Mouse (Mus musculus) MEL (cell line): ENCODE results near the gene Slc26a6. TPM values are rescaled to one million over a fixed set of nuclear protein-coding genes. Genes with fewer than 3 reads are reported as not detected.

Experiments used
- DNase-seq: peaks from one replicate; pipeline ENCODE4 v3.0.0; 2011; ENCODE audit warnings: low read depth, low spot score
- H3K27ac ChIP-seq: 2 replicates; pipeline ENCODE4 v1.5.1; 2012; ENCODE audit warnings: low read depth, mild to moderate bottlenecking, control low read depth, low read length, moderate library complexity; ENCODE audit not compliant: control insufficient read depth
- H3K27me3 ChIP-seq, 2 experiments: fragments of 150-350 bp in 1 of 2; sonication (generic) in 1 of 2; 2 replicates each; pipeline ENCODE4 v1.6.1; 2012; ENCODE audit warnings: low read length in 2 of 2, mild to moderate bottlenecking in 2 of 2, improper control_type of control experiment in 1 of 2, moderate library complexity in 1 of 2; ENCODE audit not compliant: insufficient read depth in 2 of 2, control insufficient read depth in 1 of 2
- H3K36me3 ChIP-seq, 2 experiments: 2 replicates each; pipeline ENCODE4 v1.6.1; 2012 to 2014; ENCODE audit warnings: low read length in 2 of 2, improper control_type of control experiment in 1 of 2, inconsistent platforms in 1 of 2, mild to moderate bottlenecking in 1 of 2; ENCODE audit not compliant: insufficient read depth in 2 of 2, control insufficient read depth in 1 of 2
- H3K4me1 ChIP-seq, 2 experiments: fragments of 150-350 bp in 1 of 2; sonication (generic) in 1 of 2; 2 replicates each; pipeline ENCODE4 v1.6.1; 2012; ENCODE audit warnings: low read length in 2 of 2, improper control_type of control experiment in 1 of 2, mild to moderate bottlenecking in 1 of 2; ENCODE audit not compliant: insufficient read depth in 2 of 2, control insufficient read depth in 1 of 2
- H3K4me3 ChIP-seq, 2 experiments: fragments of 150-350 bp in 1 of 2; sonication (generic) in 1 of 2; 2 replicates each; pipeline ENCODE4 v1.5.1; 2012; ENCODE audit warnings: low read depth in 2 of 2, low read length in 2 of 2, mild to moderate bottlenecking in 2 of 2, moderate library complexity in 2 of 2, control low read depth in 1 of 2, improper control_type of control experiment in 1 of 2; ENCODE audit not compliant: control insufficient read depth in 1 of 2, insufficient read depth in 1 of 2
- H3K79me2 ChIP-seq: 2 replicates; pipeline ENCODE4 v1.6.1; 2012; ENCODE audit warnings: mild to moderate bottlenecking, low read length, moderate library complexity; ENCODE audit not compliant: control insufficient read depth, poor library complexity, insufficient read depth
- H3K9ac ChIP-seq: 2 replicates; pipeline ENCODE4 v1.6.1; 2012; ENCODE audit warnings: low read depth, mild to moderate bottlenecking, control low read depth, low read length, moderate library complexity; ENCODE audit not compliant: control insufficient read depth, poor library complexity, severe bottlenecking
- H3K9me3 ChIP-seq: fragments of 150-350 bp; sonication (generic); replicated peaks from 2 replicates; pipeline ENCODE4 v1.6.1; 2012; ENCODE audit warnings: mild to moderate bottlenecking, low read length, improper control_type of control experiment, moderate library complexity; ENCODE audit not compliant: insufficient read depth
- CHD1 ChIP-seq: IDR thresholded peaks from 2 replicates; pipeline ENCODE4 v1.6.1; 2012; ENCODE audit warnings: low read depth, mild to moderate bottlenecking, inconsistent platforms, low read length, improper control_type of control experiment
- E2F4 ChIP-seq: IDR thresholded peaks from 2 replicates; pipeline ENCODE4 v1.6.1; 2011; ENCODE audit warnings: low read depth, low read length, improper control_type of control experiment, borderline replicate concordance
- EP300 ChIP-seq, 2 experiments: IDR thresholded peaks; 2 replicates each; pipeline ENCODE4 v1.6.1; 2011; ENCODE audit warnings: improper control_type of control experiment in 2 of 2, low read length in 2 of 2, low read depth in 1 of 2, mild to moderate bottlenecking in 1 of 2
- ETS1 ChIP-seq: IDR thresholded peaks from 2 replicates; pipeline ENCODE4 v1.6.1; 2012; ENCODE audit warnings: low read depth, mild to moderate bottlenecking, inconsistent platforms, low read length, improper control_type of control experiment, moderate library complexity
- GATA1 ChIP-seq: IDR thresholded peaks from 2 replicates; pipeline ENCODE4 v1.6.1; 2011; ENCODE audit warnings: low read depth, low read length, improper control_type of control experiment
- KAT2A ChIP-seq: conservative IDR thresholded peaks from 2 replicates; pipeline ENCODE4 v1.6.1; 2012; ENCODE audit warnings: low read depth, low read length, improper control_type of control experiment, inconsistent platforms
- MAFK ChIP-seq: IDR thresholded peaks from 2 replicates; pipeline ENCODE4 v1.6.1; 2011; ENCODE audit warnings: low read depth, mild to moderate bottlenecking, low read length, improper control_type of control experiment, borderline replicate concordance
- MAZ ChIP-seq: IDR thresholded peaks from 2 replicates; pipeline ENCODE4 v1.6.1; 2012; ENCODE audit warnings: low read depth, mild to moderate bottlenecking, inconsistent platforms, low read length, improper control_type of control experiment
- MEF2A ChIP-seq: IDR thresholded peaks from 2 replicates; pipeline ENCODE4 v1.6.1; 2014; ENCODE audit warnings: low read depth, mild to moderate bottlenecking, inconsistent platforms, low read length, improper control_type of control experiment; ENCODE audit not compliant: poor library complexity, insufficient replicate concordance, severe bottlenecking; ENCODE audit errors: extremely low read depth
- MXI1 ChIP-seq: IDR thresholded peaks from 2 replicates; pipeline ENCODE4 v1.6.1; 2011; ENCODE audit warnings: mild to moderate bottlenecking, low read depth, low read length, improper control_type of control experiment
- MYB ChIP-seq: IDR thresholded peaks from 2 replicates; pipeline ENCODE4 v1.6.1; 2011; ENCODE audit warnings: mild to moderate bottlenecking, low read depth, low read length, improper control_type of control experiment
- MYC ChIP-seq: IDR thresholded peaks from 2 replicates; pipeline ENCODE4 v1.6.1; 2011; ENCODE audit warnings: low read depth, mild to moderate bottlenecking, low read length, improper control_type of control experiment, moderate library complexity
- POLR2A ChIP-seq, 2 experiments: IDR thresholded peaks; 2 replicates each; pipeline ENCODE4 v1.6.1; 2011 to 2012; ENCODE audit warnings: low read length in 2 of 2, mild to moderate bottlenecking in 2 of 2, control low read depth in 1 of 2, improper control_type of control experiment in 1 of 2, low read depth in 1 of 2, moderate library complexity in 1 of 2; ENCODE audit not compliant: control insufficient read depth in 1 of 2, insufficient read depth in 1 of 2, poor library complexity in 1 of 2
- POLR2AphosphoS2 ChIP-seq: IDR thresholded peaks from 2 replicates; pipeline ENCODE4 v1.6.1; 2011; ENCODE audit warnings: low read length, improper control_type of control experiment
- RAD21 ChIP-seq: IDR thresholded peaks from 2 replicates; pipeline ENCODE4 v1.6.1; 2011; ENCODE audit warnings: mild to moderate bottlenecking, low read depth, low read length, improper control_type of control experiment
- RCOR1 ChIP-seq: IDR thresholded peaks from 2 replicates; pipeline ENCODE4 v1.6.1; 2012; ENCODE audit warnings: low read depth, mild to moderate bottlenecking, inconsistent platforms, low read length, improper control_type of control experiment
- SIN3A ChIP-seq: IDR thresholded peaks from 2 replicates; pipeline ENCODE4 v1.6.1; 2012; ENCODE audit warnings: low read length, improper control_type of control experiment, inconsistent platforms
- TAL1 ChIP-seq: IDR thresholded peaks from 2 replicates; pipeline ENCODE4 v1.6.1; 2012; ENCODE audit warnings: mild to moderate bottlenecking, inconsistent platforms, low read length, moderate library complexity, mixed read lengths
- TCF12 ChIP-seq: IDR thresholded peaks from 2 replicates; pipeline ENCODE4 v1.6.1; 2014; ENCODE audit warnings: low read depth, mild to moderate bottlenecking, inconsistent platforms, low read length, improper control_type of control experiment, moderate library complexity
- USF2 ChIP-seq, 2 experiments: IDR thresholded peaks; 2 replicates each; pipeline ENCODE4 v1.6.1; 2011 to 2012; ENCODE audit warnings: improper control_type of control experiment in 2 of 2, low read length in 2 of 2, borderline replicate concordance in 1 of 2, inconsistent platforms in 1 of 2, low read depth in 1 of 2, mild to moderate bottlenecking in 1 of 2; ENCODE audit not compliant: insufficient read depth in 1 of 2
- ZMIZ1 ChIP-seq: IDR thresholded peaks from 2 replicates; pipeline ENCODE4 v1.6.1; 2012; ENCODE audit warnings: low read depth, mild to moderate bottlenecking, inconsistent platforms, low read length, improper control_type of control experiment, moderate library complexity
- ZNF384 ChIP-seq: IDR thresholded peaks from 2 replicates; pipeline ENCODE4 v1.6.1; 2012; ENCODE audit warnings: low read depth, mild to moderate bottlenecking, inconsistent platforms, low read length, improper control_type of control experiment
- polyA plus RNA-seq, 2 experiments: library from polyadenylated mRNA; stranded (reverse) in 1 of 2; unstranded in 1 of 2; fragments of >175 nt in 1 of 2; fragments of >200 nt in 1 of 2; gene quantifications; 2 replicates each; pipeline versions ENCODE4 v1.2.1 to v1.2.4; 2012; ENCODE audit warnings: low replicate concordance in 2 of 2, low read depth in 1 of 2; ENCODE audit not compliant: insufficient read length in 2 of 2, insufficient read depth in 1 of 2, missing spikeins in 1 of 2
- total RNA-seq: library from RNA; depleted of rRNA; stranded (reverse); fragments of 300-350 nt; gene quantifications from 2 replicates; pipeline ENCODE4 v1.2.3, GENCODE M21; 2012

Slc26a6 gene
- total and polyA plus RNA-seq, 3 experiments, result 8.0 to 13.2 TPM; not detected in 1

DNA sequence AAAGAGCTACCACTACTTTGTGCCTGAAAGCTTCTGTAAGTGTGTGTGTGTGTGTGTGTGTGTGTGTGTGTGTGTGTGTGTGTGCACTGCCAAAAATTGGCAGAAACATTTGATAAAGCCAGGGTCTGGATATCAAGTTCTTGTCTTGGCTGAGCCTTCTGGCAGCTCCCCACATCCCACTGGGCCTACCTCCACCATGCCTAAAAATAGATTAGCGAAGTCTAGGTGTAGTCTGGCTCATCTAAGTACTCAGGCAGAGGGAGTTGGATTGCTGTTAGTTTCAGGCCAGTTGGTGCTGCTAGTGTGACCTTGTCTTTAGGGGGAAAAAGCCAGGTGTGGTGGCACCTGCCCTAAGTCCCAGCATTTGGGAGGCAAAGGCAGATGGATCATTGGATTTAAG lies 46.3 kb upstream of the Slc26a6 start:
- peaks cover 19 to 27% of the 10 kb centered on the region in 2 experiments for H3K4me1 ChIP-seq
- no peak overlapping the region for H3K4me3 ChIP-seq
- no peaks in the 10 kb centered on the region for H3K9me3 ChIP-seq
- H3K27ac ChIP-seq, result peak overlapping the region; percentile 35; the same call in 1 of the 2 replicates
- H3K27me3 ChIP-seq, result no peaks in the 10 kb centered on the region
- TF ChIP-seq SIN3A (peak; percentile 16; the same call in 1 of the 2 replicates), TCF12 (peak; percentile 26; the same call in 1 of the 2 replicates), GATA1 (0 out of 2 replicates have a peak, but pooled peaks have one; percentile 8), ZNF384 (no peak), RAD21 (no peak), MAZ (no peak), MEF2A (peak; percentile 88; the same call in 1 of the 2 replicates), POLR2AphosphoS2 (peak; percentile 39; the same call in 1 of the 2 replicates), EP300 (IDR thresholded peaks at IDR 0.05; ENCODE audit: low read depth in 1 of 2, low read length in 2 of 2) (peak in 1 of 2 experiments; percentile 24; a peak in 1 of 4 replicates), ETS1 (peak; percentile 39; the same call in 1 of the 2 replicates)
- TF ChIP-seq, all 39 proteins: peak for 7
- peaks cover 2% of the 10 kb centered on the region; the same call in 1 of the 2 replicates for H3K79me2 ChIP-seq
- H3K9ac ChIP-seq, result no peak overlapping the region
- DNase-seq, result peak; percentile 52
- H3K36me3 ChIP-seq, result peaks cover 10 to 26% of the 10 kb centered on the region in 2 experiments

DNA sequence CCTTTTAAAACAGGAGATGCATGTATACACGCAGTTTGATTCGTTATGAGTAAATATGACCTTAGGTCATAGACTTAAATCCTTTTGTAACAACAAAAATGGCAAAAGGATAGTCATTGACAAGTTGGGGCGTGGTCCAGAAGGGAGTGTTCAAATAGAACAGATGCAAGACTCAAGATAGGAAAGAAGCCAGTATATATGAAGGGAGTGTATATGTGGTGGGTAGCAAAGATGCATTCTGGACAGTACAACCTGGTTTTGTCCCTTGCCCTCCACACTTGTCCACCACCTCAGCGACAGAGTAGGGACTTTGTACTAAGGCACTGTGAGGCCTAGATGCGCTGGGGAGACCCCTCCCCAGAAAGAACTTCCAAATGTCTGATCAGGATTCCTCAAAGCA lies 45.4 kb upstream of the Slc26a6 start:
- Histone ChIP-seq H3K27me3 (no peaks in the 10 kb centered on the region), H3K4me3 (0 out of 4 replicates have a peak overlapping the region, but pooled peaks of 1 of the 2 experiments have one; percentile 17), H3K27ac (peak overlapping the region; percentile 35), H3K4me1 (peaks cover 19 to 27% of the 10 kb centered on the region in 2 experiments), H3K9me3 (no peaks in the 10 kb centered on the region), H3K79me2 (peaks cover 2% of the 10 kb centered on the region; the same call in 1 of the 2 replicates), H3K36me3 (peaks cover 5 to 23% of the 10 kb centered on the region in 2 experiments; a peak in 3 of 4 replicates), H3K9ac (peak overlapping the region; percentile 37; the same call in 1 of the 2 replicates)
- peak; percentile 53; the same call in 1 of the 2 replicates for TF ChIP-seq TCF12
- TF ChIP-seq ZMIZ1, result no peak
- TF ChIP-seq KAT2A, result no peak
- no peak; the same call in 1 of the 2 replicates for TF ChIP-seq MXI1
- TF ChIP-seq MYB, result no peak
- TF ChIP-seq POLR2A (IDR thresholded peaks at IDR 0.05; ENCODE audit: control insufficient read depth in 1 of 2, insufficient read depth in 1 of 2, low read depth in 1 of 2, low read length in 2 of 2, poor library complexity in 1 of 2), result no peak
- TF ChIP-seq GATA1, result peak; percentile 24; the same call in 1 of the 2 replicates
- no peak for TF ChIP-seq MAZ
- peak; percentile 10 to 43; a peak in 2 of 4 replicates for TF ChIP-seq EP300 (IDR thresholded peaks at IDR 0.05; ENCODE audit: low read depth in 1 of 2, low read length in 2 of 2)
- TF ChIP-seq RCOR1, result peak; percentile 12; the same call in 1 of the 2 replicates
- TF ChIP-seq CHD1, result no peak
- no peak for TF ChIP-seq MYC
- TF ChIP-seq ETS1, result 0 out of 2 replicates have a peak, but pooled peaks have one; percentile 30
- peak; percentile 62 for TF ChIP-seq TAL1
- 0 out of 4 replicates have a peak, but pooled peaks of 1 of the 2 experiments have one; percentile 11 for TF ChIP-seq USF2 (IDR thresholded peaks at IDR 0.05; ENCODE audit: borderline replicate concordance in 1 of 2, insufficient read depth in 1 of 2, low read depth in 1 of 2, low read length in 2 of 2)
- TF ChIP-seq MAFK, result no peak
- no peak for TF ChIP-seq E2F4
- peak; percentile 72 for DNase-seq
